Mouse (Mus musculus): ENCODE data around the gene Scamp3. TPM values are rescaled to one million over a fixed set of nuclear protein-coding genes. Genes with fewer than 3 reads are reported as not detected.
A peak's percentile ranks its signal among the peaks of the same experiment; 100 is the strongest.

Scamp3 gene
- polyA plus RNA-seq, 1 experiment from 2014 or later = 109 TPM

- Histone ChIP-seq H3K9ac (peak within 1 kb of the TSS; percentile 94), H3K27ac (peak within 1 kb of the TSS; percentile 83), H3K27me3 (replicated peaks) (no peaks in the 10 kb centered on the region), H3K36me3 (peaks cover 28% of the 10 kb centered on the region), H3K4me1 (peaks cover 21% of the 10 kb centered on the region), H3K4me3 (peak within 1 kb of the TSS; percentile 84), H3K4me2 (replicated peaks) (peak within 1 kb of the TSS; percentile 60), H3K9me3 (no peaks in the 10 kb centered on the region)
- ATAC-seq (ENCODE audit: low FRiP score, low read depth) = peak; percentile 94
- WGBS = under 1% methylated on average over 79 of the region's 79 CpGs
These were observed 12.6 kb upstream of the Scamp3 start, which contains the start of gene Clk2 for GRCm38 (mm10) chr3:89164506-89165267. Gene Clk2 (plus strand): TSS chr3:89164795.

DNA sequence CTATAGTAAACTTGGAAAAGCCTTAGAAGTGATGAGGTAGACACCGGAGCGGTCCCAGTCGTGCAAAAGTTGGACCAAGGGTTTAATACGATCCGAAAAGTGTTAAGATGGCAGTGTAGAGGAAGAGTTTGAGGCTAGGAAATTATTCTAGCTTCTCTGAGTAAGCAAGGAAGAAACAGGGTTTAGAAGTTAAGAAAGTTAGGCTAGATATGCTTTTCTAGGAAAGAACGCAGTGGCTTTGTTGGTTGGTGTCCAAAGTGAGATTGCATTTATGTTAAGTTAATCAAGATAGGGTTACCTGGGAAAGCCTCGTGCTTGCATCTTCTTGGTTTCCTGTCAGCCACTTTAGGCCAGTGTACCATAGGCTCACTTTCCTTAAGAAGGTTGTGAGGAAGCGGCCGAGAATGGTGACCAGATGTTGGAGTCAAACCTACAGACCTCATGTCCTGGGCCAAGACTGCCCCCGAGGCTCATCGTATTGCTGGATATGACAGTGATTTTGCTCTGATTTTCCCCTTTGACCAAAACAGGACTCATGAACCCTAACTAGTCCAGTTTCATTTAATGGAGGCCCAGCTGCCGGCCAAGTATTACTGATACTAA, 11.9 kb upstream of the Scamp3 start:
- no peak for ATAC-seq (ENCODE audit: low FRiP score, low read depth)
- H3K36me3 ChIP-seq = peaks cover 34% of the 10 kb centered on the region
- 25% methylated on average over 12 of the region's 12 CpGs for WGBS
- no peaks in the 10 kb centered on the region for H3K9me3 ChIP-seq
- H3K4me1 ChIP-seq = peaks cover 21% of the 10 kb centered on the region
- peak overlapping the region; percentile 83; the same call in 1 of the 2 replicates for H3K27ac ChIP-seq
- peak overlapping the region; percentile 84 for H3K4me3 ChIP-seq
- H3K9ac ChIP-seq = peak overlapping the region; percentile 94
- H3K27me3 ChIP-seq (replicated peaks) = no peaks in the 10 kb centered on the region
- H3K4me2 ChIP-seq (replicated peaks) = peak overlapping the region; percentile 60

DNA sequence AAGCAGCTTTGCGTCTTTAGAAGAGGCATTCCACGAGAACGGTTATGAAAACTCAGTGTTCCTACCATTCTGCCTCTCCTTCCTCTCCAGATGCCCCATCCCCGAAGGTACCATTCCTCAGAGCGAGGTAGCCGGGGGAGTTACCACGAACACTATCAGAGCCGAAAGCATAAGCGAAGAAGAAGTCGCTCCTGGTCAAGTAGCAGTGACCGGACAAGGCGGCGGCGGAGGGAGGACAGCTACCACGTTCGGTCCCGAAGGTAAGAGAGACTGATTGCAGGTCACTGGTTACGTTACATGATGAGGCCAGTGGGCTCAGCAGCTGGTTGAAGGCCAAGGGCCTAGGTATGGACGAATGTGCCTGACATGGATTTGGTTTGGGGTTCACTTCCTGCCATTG, 10.3 kb upstream of the Scamp3 start:
- H3K4me1 ChIP-seq = peaks cover 21% of the 10 kb centered on the region
- no peaks in the 10 kb centered on the region for H3K27me3 ChIP-seq (replicated peaks)
- 0 out of 2 replicates have a peak overlapping the region, but pooled peaks have one; percentile 12 for H3K4me2 ChIP-seq (replicated peaks)
- ATAC-seq (ENCODE audit: low FRiP score, low read depth) = no peak
- H3K9me3 ChIP-seq = no peaks in the 10 kb centered on the region
- H3K9ac ChIP-seq = no peak overlapping the region
- H3K4me3 ChIP-seq = no peak overlapping the region
- WGBS = 94% methylated on average over 19 of the region's 19 CpGs
- no peak overlapping the region for H3K27ac ChIP-seq
- peaks cover 48% of the 10 kb centered on the region for H3K36me3 ChIP-seq

- H3K9me3 ChIP-seq = no peaks in the 10 kb centered on the region
- no peak overlapping the region for H3K9ac ChIP-seq
- no peak for ATAC-seq (ENCODE audit: low FRiP score, low read depth)
- WGBS = 94% methylated on average over 11 of the region's 11 CpGs
- H3K36me3 ChIP-seq = peaks cover 76% of the 10 kb centered on the region
- H3K4me2 ChIP-seq (replicated peaks) = no peak overlapping the region
- peaks cover 14% of the 10 kb centered on the region for H3K4me1 ChIP-seq
- no peak overlapping the region for H3K27ac ChIP-seq
- no peak overlapping the region for H3K4me3 ChIP-seq
- no peaks in the 10 kb centered on the region for H3K27me3 ChIP-seq (replicated peaks)
These were observed 2.4 kb upstream of the Scamp3 start for GRCm38 (mm10) chr3:89174844-89175243.

DNA sequence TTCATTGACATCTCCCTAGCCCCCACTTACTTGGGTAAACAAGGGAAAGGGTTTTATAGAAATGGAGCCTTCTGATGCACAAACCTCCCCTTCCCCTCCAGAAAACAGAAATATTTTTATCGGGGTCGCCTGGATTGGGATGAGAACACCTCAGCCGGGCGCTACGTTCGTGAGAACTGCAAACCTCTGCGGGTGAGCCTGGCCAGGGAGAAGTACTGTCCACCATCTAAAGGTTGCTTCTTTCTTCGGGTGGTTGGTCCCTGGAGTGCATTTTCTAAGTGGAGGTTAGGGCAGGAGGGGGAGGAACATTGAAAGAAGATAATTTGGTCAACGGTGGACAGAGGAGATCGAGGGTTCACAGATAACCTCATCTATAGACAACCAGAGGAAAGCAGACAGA, 1.7 kb upstream of the Scamp3 start:
- Histone ChIP-seq H3K4me2 (replicated peaks) (no peak overlapping the region), H3K4me3 (no peak overlapping the region), H3K27me3 (replicated peaks) (no peaks in the 10 kb centered on the region), H3K9me3 (no peaks in the 10 kb centered on the region), H3K36me3 (peaks cover 76% of the 10 kb centered on the region), H3K4me1 (peaks cover 14% of the 10 kb centered on the region), H3K27ac (no peak overlapping the region), H3K9ac (no peak overlapping the region)
- WGBS = 95% methylated on average over 10 of the region's 10 CpGs
- no peak for ATAC-seq (ENCODE audit: low FRiP score, low read depth)

DNA sequence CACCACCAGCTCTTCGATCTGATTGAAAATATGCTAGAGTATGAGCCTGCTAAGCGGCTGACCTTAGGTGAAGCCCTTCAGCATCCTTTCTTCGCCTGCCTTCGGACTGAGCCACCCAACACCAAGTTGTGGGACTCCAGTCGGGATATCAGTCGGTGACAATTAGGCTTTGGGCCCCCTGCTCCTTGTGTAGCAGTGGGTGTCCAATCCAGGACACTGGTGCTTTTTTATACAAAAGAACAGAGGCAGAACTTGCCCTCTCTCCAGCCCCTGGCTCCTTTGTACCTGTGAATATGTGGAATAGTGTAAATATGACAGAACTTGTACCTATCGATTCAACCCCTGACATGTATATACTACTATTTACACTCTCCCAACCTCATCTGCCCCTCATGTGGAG, 852 bp upstream of the Scamp3 start:
- 82% methylated on average over 7 of the region's 7 CpGs for WGBS
- H3K36me3 ChIP-seq = peaks cover 77% of the 10 kb centered on the region
- no peak for ATAC-seq (ENCODE audit: low FRiP score, low read depth)

DNA sequence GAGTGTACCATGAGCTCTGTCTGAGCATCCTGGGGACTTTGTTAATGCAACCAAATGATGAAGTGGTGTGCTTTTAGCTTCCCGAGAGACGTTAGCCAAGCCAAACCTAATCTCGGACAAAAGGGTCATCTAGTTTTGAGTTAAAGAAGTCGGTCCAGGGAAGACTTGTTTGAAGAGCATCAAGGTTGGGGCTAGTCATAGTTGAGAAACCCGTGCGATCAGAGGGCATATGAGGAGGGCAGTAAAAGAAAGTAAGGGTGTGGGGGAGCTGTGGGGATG, 773 bp downstream of the Scamp3 start:
- ATAC-seq (ENCODE audit: low FRiP score, low read depth) = no peak
- Histone ChIP-seq H3K27me3 (replicated peaks) (no peaks in the 10 kb centered on the region), H3K4me3 (peak overlapping the region; percentile 61), H3K4me1 (peaks cover 14% of the 10 kb centered on the region), H3K27ac (no peak overlapping the region), H3K9me3 (no peaks in the 10 kb centered on the region), H3K4me2 (replicated peaks) (peak overlapping the region; percentile 90), H3K9ac (peak overlapping the region; percentile 79), H3K36me3 (peaks cover 74% of the 10 kb centered on the region)
- 8% methylated on average over 6 of the region's 6 CpGs for WGBS

More for the DNA sequence above, 852 bp upstream of the Scamp3 start:
- H3K4me3 ChIP-seq = no peak overlapping the region
- no peak overlapping the region for H3K27ac ChIP-seq
- H3K4me2 ChIP-seq (replicated peaks) = no peak overlapping the region
- H3K9ac ChIP-seq = no peak overlapping the region
- H3K9me3 ChIP-seq = no peaks in the 10 kb centered on the region
- peaks cover 14% of the 10 kb centered on the region for H3K4me1 ChIP-seq
- H3K27me3 ChIP-seq (replicated peaks) = no peaks in the 10 kb centered on the region

GRCm38 (mm10) chr3:89179056-89179455, 1.8 kb downstream of the Scamp3 start:
- peak overlapping the region; percentile 90; the same call in 1 of the 2 replicates for H3K4me2 ChIP-seq (replicated peaks)
- no peak overlapping the region for H3K9ac ChIP-seq
- no peak overlapping the region; the same call in 1 of the 2 replicates for H3K4me3 ChIP-seq

GRCm38 (mm10) chr3:89181749-89182500, 4.7 kb downstream of the Scamp3 start:
- no peaks in the 10 kb centered on the region for H3K9me3 ChIP-seq
- peaks cover 38% of the 10 kb centered on the region for H3K36me3 ChIP-seq
- no peak overlapping the region for H3K27ac ChIP-seq
- no peaks in the 10 kb centered on the region for H3K27me3 ChIP-seq (replicated peaks)
- WGBS = 91% methylated on average over 27 of the region's 27 CpGs
- peaks cover 38% of the 10 kb centered on the region for H3K4me1 ChIP-seq
- no peak overlapping the region for H3K9ac ChIP-seq
- H3K4me3 ChIP-seq = no peak overlapping the region
- no peak overlapping the region for H3K4me2 ChIP-seq (replicated peaks)
- no peak for ATAC-seq (ENCODE audit: low FRiP score, low read depth)

More at GRCm38 (mm10) chr3:89179056-89179455, 1.8 kb downstream of the Scamp3 start:
- Histone ChIP-seq H3K27ac (no peak overlapping the region), H3K36me3 (peaks cover 64% of the 10 kb centered on the region), H3K9me3 (no peaks in the 10 kb centered on the region), H3K4me1 (peaks cover 22% of the 10 kb centered on the region), H3K27me3 (replicated peaks) (no peaks in the 10 kb centered on the region)
- WGBS = 92% methylated on average over 11 of the region's 11 CpGs
- no peak for ATAC-seq (ENCODE audit: low FRiP score, low read depth)

- H3K4me2 ChIP-seq (replicated peaks) = peak overlapping the region; percentile 85
- H3K4me1 ChIP-seq = peaks cover 38% of the 10 kb centered on the region
- 50% methylated on average over 7 of the region's 7 CpGs for whole genome bisulfite sequencing
- H3K36me3 ChIP-seq = peaks cover 45% of the 10 kb centered on the region
- H3K4me3 ChIP-seq = peak overlapping the region; percentile 53
- H3K9me3 ChIP-seq = no peaks in the 10 kb centered on the region
- ATAC-seq (ENCODE audit: low FRiP score, low read depth) = peak; percentile 23
- no peaks in the 10 kb centered on the region for H3K27me3 ChIP-seq (replicated peaks)
- H3K27ac ChIP-seq = 0 out of 2 replicates have a peak overlapping the region, but pooled peaks have one; percentile 33
- peak overlapping the region; percentile 78 for H3K9ac ChIP-seq
These were observed 5.3 kb downstream of the Scamp3 start for GRCm38 (mm10) chr3:89182531-89183057.

DNA sequence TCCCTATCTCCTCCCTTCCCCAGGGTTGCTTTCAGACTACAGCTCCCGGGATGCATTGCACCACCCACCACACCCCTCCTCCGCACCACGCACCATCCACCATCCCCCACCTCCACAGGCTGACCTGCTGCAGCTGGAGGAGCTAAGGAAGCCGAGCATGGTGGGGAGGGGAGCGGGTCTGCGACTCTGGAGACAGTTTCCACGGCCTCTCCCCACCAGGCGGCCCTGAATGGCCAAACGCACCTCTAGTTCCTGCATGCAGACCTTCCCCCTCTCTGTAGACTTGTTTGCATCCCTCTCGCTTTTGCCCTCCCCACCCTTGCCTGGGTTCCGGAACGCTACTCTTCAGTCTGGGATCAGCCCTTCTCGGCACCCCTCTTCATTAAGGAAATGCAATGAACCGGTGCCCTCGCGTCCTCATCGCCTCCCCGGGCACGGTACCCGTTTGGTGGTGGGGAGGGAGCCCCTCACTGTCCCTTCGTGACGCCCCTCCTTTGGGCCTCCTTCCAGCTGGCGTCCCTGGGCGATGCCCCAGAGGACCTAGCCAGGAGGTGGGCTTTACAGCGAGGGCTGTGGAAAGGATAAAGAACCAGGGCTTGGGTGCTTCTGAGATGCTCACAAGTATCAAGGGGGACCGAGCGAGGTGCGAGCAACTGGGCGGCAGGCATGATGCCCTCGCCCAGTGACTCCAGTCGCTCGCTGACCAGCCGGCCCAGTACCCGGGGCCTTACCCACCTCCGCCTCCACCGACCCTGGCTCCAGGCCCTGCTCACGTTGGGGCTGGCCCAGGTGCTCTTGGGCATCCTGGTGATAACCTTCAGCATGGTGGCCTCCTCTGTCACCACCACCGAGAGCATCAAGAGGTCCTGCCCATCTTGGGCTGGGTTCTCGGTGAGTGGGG, 6.0 kb downstream of the Scamp3 start, which contains the start of gene Fam189b:
Gene Fam189b, plus strand, starts transcription at position 86 of the 901 bp plus-strand sequence.
- H3K9me3 ChIP-seq = no peaks in the 10 kb centered on the region
- no peaks in the 10 kb centered on the region for H3K27me3 ChIP-seq (replicated peaks)
- peak within 1 kb of the TSS; percentile 53 for H3K4me3 ChIP-seq
- 6% methylated on average over 39 of the region's 39 CpGs for WGBS
- H3K9ac ChIP-seq = peak within 1 kb of the TSS; percentile 78
- peak within 1 kb of the TSS; percentile 33 for H3K27ac ChIP-seq
- H3K36me3 ChIP-seq = peaks cover 47% of the 10 kb centered on the region
- peak; percentile 94 for ATAC-seq (ENCODE audit: low FRiP score, low read depth)
- H3K4me2 ChIP-seq (replicated peaks) = peak within 1 kb of the TSS; percentile 85
- peaks cover 33% of the 10 kb centered on the region for H3K4me1 ChIP-seq
